Mouse (Mus musculus) limb, embryonic 13.5 days (tissue): ENCODE results near the gene 5430427O19Rik. TPM values are rescaled to one million over a fixed set of nuclear protein-coding genes. Genes with fewer than 3 reads are reported as not detected.

Source experiments
- ATAC-seq: fragments of 200-750 bp; cut with Nextera tagmentation; 2 replicates; pipeline ENCODE4 v1.8.0; 2017; ENCODE audit warnings: low read depth, moderate number of reproducible peaks, moderate TSS enrichment; ENCODE audit not compliant: low FRiP score
- H3K27ac ChIP-seq: fragments of 300-500 bp; sonication (generic); 2 replicates; pipeline ENCODE4 v1.5.1; 2015; ENCODE audit warnings: inconsistent platforms, mild to moderate bottlenecking, moderate library complexity
- H3K27me3 ChIP-seq: fragments of 300-500 bp; sonication (generic); 2 replicates; pipeline ENCODE4 v1.6.1; 2015; ENCODE audit warnings: mild to moderate bottlenecking, inconsistent platforms
- H3K36me3 ChIP-seq: fragments of 300-500 bp; sonication (generic); 2 replicates; pipeline ENCODE4 v1.6.1; 2015; ENCODE audit warnings: inconsistent platforms, mild to moderate bottlenecking, moderate library complexity
- H3K4me1 ChIP-seq: fragments of 300-500 bp; sonication (generic); 2 replicates; pipeline ENCODE4 v1.6.1; 2015; ENCODE audit warnings: inconsistent platforms
- H3K4me2 ChIP-seq: fragments of 300-500 bp; sonication (generic); replicated peaks from 2 replicates; pipeline ENCODE4 v1.6.1; 2015; ENCODE audit warnings: inconsistent platforms, mild to moderate bottlenecking, moderate library complexity
- H3K4me3 ChIP-seq: fragments of 300-500 bp; sonication (generic); 2 replicates; pipeline ENCODE4 v1.5.1; 2015; ENCODE audit warnings: moderate library complexity, mild to moderate bottlenecking, inconsistent platforms
- H3K9ac ChIP-seq: fragments of 300-500 bp; sonication (generic); 2 replicates; pipeline ENCODE4 v1.6.1; 2015; ENCODE audit warnings: mild to moderate bottlenecking, inconsistent platforms
- H3K9me3 ChIP-seq: fragments of 300-500 bp; sonication (generic); 2 replicates; pipeline ENCODE4 v1.6.1; 2016; ENCODE audit warnings: inconsistent platforms
- WGBS: fragments of 180-500 bp; shearing (Covaris S2); methylation state at CpG from one replicate; pipeline ENCODE4 v1.1.7; 2015; 5-methylcytosine and 5-hydroxymethylcytosine counted together
- polyA plus RNA-seq: library from polyadenylated mRNA; unstranded; fragments of >200 nt; fragmentation: Nextera tagmentation; extraction: Ambion mirVana; gene quantifications from 2 replicates; pipeline ENCODE4 v1.2.1, GENCODE M21; 2015

Gene 5430427O19Rik
- 0.06 and 0.11 TPM in 2 replicates for polyA plus RNA-seq

GRCm38 (mm10) chrX:85869914-85870483 lies at the start of gene 5430427O19Rik:
5430427O19Rik (plus strand) TSS chrX:85870354.
- no peak for ATAC-seq
- no peak within 1 kb of the TSS for H3K4me2 ChIP-seq
- 76% methylated on average over 3 of the region's 3 CpGs for WGBS

DNA sequence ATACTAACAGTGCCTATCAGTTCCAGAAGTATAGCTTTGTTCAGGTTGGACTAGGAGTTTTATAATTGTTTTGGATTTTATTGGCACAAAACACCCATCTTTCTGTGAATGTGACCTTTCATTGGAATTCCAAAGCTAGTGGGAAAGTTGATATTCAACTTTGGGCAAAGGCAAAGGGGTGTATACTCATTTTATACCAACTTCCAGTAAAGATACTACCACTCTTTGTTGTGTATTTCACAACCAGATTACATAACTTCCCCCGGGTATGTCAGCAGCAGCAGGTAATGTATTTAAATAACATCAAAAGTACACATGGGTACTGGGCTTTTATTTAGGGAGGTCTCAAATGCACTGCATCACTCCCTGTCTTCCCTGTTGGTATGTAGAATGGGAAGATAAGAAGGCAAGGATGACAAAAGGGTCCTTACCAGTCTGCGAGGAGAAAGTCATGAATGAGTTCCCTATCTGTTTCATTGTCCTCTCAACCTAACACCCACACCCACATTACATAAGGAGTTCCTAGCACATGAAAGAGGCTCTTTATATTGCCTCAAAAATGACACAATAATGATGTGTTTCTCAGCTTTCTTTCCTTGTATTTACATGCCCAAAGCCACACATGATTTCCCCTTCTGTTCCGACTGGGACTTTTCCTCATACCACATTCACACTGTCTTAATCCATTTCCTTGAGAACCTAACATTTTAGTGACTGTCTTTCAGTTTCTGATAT lies 42.3 kb upstream of the 5430427O19Rik start:
- Histone ChIP-seq H3K27ac (no peak overlapping the region), H3K27me3 (no peaks in the 10 kb centered on the region), H3K4me2 (no peak overlapping the region), H3K9me3 (no peaks in the 10 kb centered on the region), H3K4me3 (no peak overlapping the region), H3K9ac (no peak overlapping the region), H3K36me3 (no peaks in the 10 kb centered on the region), H3K4me1 (no peaks in the 10 kb centered on the region)
- no peak for ATAC-seq
- WGBS: 79% methylated on average over 3 of the region's 3 CpGs

More at GRCm38 (mm10) chrX:85869914-85870483, at the start of gene 5430427O19Rik:
- H3K36me3 ChIP-seq: no peaks in the 10 kb centered on the region
- no peaks in the 10 kb centered on the region for H3K4me1 ChIP-seq
- no peak within 1 kb of the TSS for H3K9ac ChIP-seq
- no peak within 1 kb of the TSS for H3K27ac ChIP-seq
- H3K9me3 ChIP-seq: no peaks in the 10 kb centered on the region
- no peaks in the 10 kb centered on the region for H3K27me3 ChIP-seq
- H3K4me3 ChIP-seq: no peak within 1 kb of the TSS

GRCm38 (mm10) chrX:85829000-85829399 lies 41.2 kb upstream of the 5430427O19Rik start:
- no peak overlapping the region for H3K9ac ChIP-seq
- no peaks in the 10 kb centered on the region for H3K9me3 ChIP-seq
- H3K4me2 ChIP-seq: no peak overlapping the region
- no peak overlapping the region for H3K27ac ChIP-seq
- no peak for ATAC-seq
- no peak overlapping the region for H3K4me3 ChIP-seq
- no peaks in the 10 kb centered on the region for H3K4me1 ChIP-seq
- H3K27me3 ChIP-seq: no peaks in the 10 kb centered on the region
- no peaks in the 10 kb centered on the region for H3K36me3 ChIP-seq

DNA sequence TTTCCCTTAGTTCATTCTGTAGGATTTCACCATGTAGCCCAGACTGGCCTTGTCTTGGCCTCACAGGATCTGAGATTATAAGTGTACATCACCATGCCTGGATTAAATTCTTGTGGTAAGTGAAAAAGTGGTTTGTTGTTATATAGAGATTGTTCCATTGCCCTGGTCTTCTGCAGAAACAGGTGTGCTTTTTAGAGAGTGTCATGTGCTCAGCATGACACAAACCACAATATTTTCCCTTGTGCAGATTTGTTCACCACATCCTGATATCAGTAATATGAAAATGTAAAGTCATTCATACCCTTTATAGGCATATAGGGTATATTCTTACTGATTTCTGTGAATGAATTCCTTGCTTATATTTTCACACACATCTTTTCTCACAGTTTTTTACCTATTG lies 31.0 kb upstream of the 5430427O19Rik start:
- Histone ChIP-seq H3K4me2 (no peak overlapping the region), H3K27ac (no peak overlapping the region), H3K9ac (no peak overlapping the region), H3K9me3 (no peaks in the 10 kb centered on the region), H3K4me3 (no peak overlapping the region), H3K36me3 (no peaks in the 10 kb centered on the region), H3K4me1 (no peaks in the 10 kb centered on the region), H3K27me3 (no peaks in the 10 kb centered on the region)
- ATAC-seq: no peak

- H3K4me2 ChIP-seq: no peak overlapping the region
- ATAC-seq: no peak
- WGBS: 81% methylated on average over 3 of the region's 3 CpGs
- no peaks in the 10 kb centered on the region for H3K4me1 ChIP-seq
- H3K9me3 ChIP-seq: no peaks in the 10 kb centered on the region
- H3K4me3 ChIP-seq: no peak overlapping the region
- H3K9ac ChIP-seq: no peak overlapping the region
- H3K27me3 ChIP-seq: no peaks in the 10 kb centered on the region
- H3K36me3 ChIP-seq: no peaks in the 10 kb centered on the region
- no peak overlapping the region for H3K27ac ChIP-seq
Measured at GRCm38 (mm10) chrX:85855938-85856337, 14.2 kb upstream of the 5430427O19Rik start.

DNA sequence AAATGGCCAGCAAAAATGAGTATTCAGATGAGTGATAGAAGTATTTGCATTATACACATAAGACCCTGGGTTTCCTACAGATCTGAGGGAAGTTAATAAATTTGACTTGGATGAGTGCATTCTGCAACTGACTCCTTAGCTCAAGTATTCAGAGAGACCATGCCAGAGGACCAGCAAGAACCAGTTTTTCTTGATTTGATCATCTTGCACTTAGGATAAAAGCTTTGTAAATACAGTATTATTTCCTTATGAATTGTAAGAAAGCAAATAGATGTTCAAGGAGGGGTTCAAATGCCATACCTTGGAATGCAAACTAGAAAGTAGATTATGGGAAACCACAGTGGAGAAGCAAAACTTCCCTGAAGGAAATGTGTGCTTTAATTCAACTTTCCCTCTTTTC lies 13.0 kb upstream of the 5430427O19Rik start:
- Histone ChIP-seq H3K27me3 (no peaks in the 10 kb centered on the region), H3K9me3 (no peaks in the 10 kb centered on the region), H3K9ac (no peak overlapping the region), H3K36me3 (no peaks in the 10 kb centered on the region), H3K4me2 (no peak overlapping the region), H3K4me3 (no peak overlapping the region), H3K4me1 (no peaks in the 10 kb centered on the region), H3K27ac (no peak overlapping the region)
- ATAC-seq: no peak

GRCm38 (mm10) chrX:85868079-85868478 lies 2.1 kb upstream of the 5430427O19Rik start:
- Histone ChIP-seq H3K27ac (no peak overlapping the region), H3K4me2 (no peak overlapping the region), H3K27me3 (no peaks in the 10 kb centered on the region), H3K36me3 (no peaks in the 10 kb centered on the region), H3K4me3 (no peak overlapping the region), H3K4me1 (no peaks in the 10 kb centered on the region), H3K9me3 (no peaks in the 10 kb centered on the region), H3K9ac (no peak overlapping the region)
- WGBS: 63% methylated on average over 3 of the region's 3 CpGs
- no peak for ATAC-seq

DNA sequence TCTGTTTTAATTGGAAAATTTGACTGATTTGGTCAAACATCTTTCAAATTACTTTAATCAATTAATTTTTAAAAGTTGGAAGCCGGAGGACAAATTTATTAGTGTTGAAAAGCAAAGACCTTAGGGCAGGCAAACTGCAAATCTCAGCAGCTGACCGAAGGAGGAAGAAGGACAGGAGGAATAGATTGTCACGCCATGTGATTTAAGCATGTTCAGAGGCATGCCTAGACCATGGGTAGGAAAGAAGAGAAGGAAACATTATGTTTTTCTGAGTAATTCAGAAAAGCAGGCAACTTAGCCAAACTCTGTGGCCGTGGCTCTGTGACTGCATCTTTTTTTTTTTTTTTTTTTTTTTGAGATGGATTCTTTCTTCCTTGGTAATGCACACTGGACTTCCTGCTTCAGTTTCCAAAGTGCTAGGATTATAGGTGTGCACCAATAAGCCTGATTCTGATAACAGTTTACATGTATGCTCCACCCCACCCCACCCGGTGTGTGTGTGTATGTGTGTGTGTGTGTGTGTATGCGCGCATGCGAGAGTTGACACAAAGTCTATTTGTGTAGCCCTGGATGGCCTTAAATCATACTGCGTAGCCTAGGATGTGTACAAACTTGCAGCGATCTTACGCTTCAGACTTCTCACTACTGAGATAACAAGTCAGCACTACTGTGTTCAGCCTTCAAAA lies 1.4 kb downstream of the 5430427O19Rik start:
- WGBS: 87% methylated on average over 11 of the region's 11 CpGs
- no peak overlapping the region for H3K27ac ChIP-seq
- no peaks in the 10 kb centered on the region for H3K9me3 ChIP-seq
- no peak overlapping the region for H3K4me2 ChIP-seq
- H3K9ac ChIP-seq: no peak overlapping the region
- ATAC-seq: no peak
- H3K27me3 ChIP-seq: no peaks in the 10 kb centered on the region
- H3K4me3 ChIP-seq: no peak overlapping the region
- H3K4me1 ChIP-seq: no peaks in the 10 kb centered on the region
- no peaks in the 10 kb centered on the region for H3K36me3 ChIP-seq

- ATAC-seq: no peak
- no peak overlapping the region for H3K4me3 ChIP-seq
- H3K27me3 ChIP-seq: no peaks in the 10 kb centered on the region
- 88% methylated on average over 4 of the region's 4 CpGs for WGBS
- no peaks in the 10 kb centered on the region for H3K36me3 ChIP-seq
- no peak overlapping the region for H3K9ac ChIP-seq
- H3K4me2 ChIP-seq: no peak overlapping the region
- H3K27ac ChIP-seq: no peak overlapping the region
- no peaks in the 10 kb centered on the region for H3K4me1 ChIP-seq
- H3K9me3 ChIP-seq: no peaks in the 10 kb centered on the region
Measured at GRCm38 (mm10) chrX:85874367-85874766, 4.2 kb downstream of the 5430427O19Rik start.

- no peak overlapping the region for H3K9ac ChIP-seq
- no peaks in the 10 kb centered on the region for H3K36me3 ChIP-seq
- H3K4me3 ChIP-seq: no peak overlapping the region
- H3K27me3 ChIP-seq: no peaks in the 10 kb centered on the region
- no peak overlapping the region for H3K27ac ChIP-seq
- ATAC-seq: no peak
- H3K4me2 ChIP-seq: no peak overlapping the region
- no peaks in the 10 kb centered on the region for H3K4me1 ChIP-seq
- H3K9me3 ChIP-seq: no peaks in the 10 kb centered on the region
Measured at GRCm38 (mm10) chrX:85875951-85876350, 5.8 kb downstream of the 5430427O19Rik start.

- no peaks in the 10 kb centered on the region for H3K4me1 ChIP-seq
- 85% methylated on average over 2 of the region's 2 CpGs for WGBS
Measured at GRCm38 (mm10) chrX:85877747-85878146, 7.6 kb downstream of the 5430427O19Rik start.

GRCm38 (mm10) chrX:85878293-85878692 lies 8.1 kb downstream of the 5430427O19Rik start:
- no peaks in the 10 kb centered on the region for H3K4me1 ChIP-seq
- H3K27me3 ChIP-seq: no peaks in the 10 kb centered on the region
- H3K4me2 ChIP-seq: no peak overlapping the region
- no peaks in the 10 kb centered on the region for H3K36me3 ChIP-seq
- H3K9me3 ChIP-seq: no peaks in the 10 kb centered on the region
- no peak for ATAC-seq
- no peak overlapping the region for H3K9ac ChIP-seq
- no peak overlapping the region for H3K27ac ChIP-seq
- no peak overlapping the region for H3K4me3 ChIP-seq

More at GRCm38 (mm10) chrX:85877747-85878146, 7.6 kb downstream of the 5430427O19Rik start:
- Histone ChIP-seq H3K27me3 (no peaks in the 10 kb centered on the region), H3K9ac (no peak overlapping the region), H3K9me3 (no peaks in the 10 kb centered on the region), H3K4me3 (no peak overlapping the region), H3K36me3 (no peaks in the 10 kb centered on the region), H3K4me2 (no peak overlapping the region), H3K27ac (no peak overlapping the region)
- ATAC-seq: no peak
